20 mouse cellular contexts compared by ENCODE assay signal in the genomic region with DNA sequence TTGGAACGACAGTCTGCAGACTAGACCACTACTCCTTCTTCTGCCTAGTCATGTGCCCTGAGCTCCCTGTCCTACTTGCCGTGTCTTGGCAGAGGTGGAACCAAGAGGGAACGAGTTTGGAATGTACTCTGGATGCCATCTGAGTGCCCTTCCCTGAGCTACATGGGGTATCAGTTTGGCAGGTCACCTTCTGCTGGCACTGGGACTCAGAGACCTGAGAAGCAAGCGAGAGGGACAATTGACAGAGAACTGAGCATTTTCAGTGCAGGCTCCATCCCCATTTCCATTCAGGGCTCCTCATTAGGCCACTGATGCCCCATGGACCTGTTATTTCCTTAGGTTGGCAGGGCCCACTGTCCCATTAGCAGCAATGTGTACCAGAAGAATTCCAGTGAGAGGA.
DNase-seq lines count a peak whose midpoint lies in the region; ATAC-seq lines count a peak whose summit lies in the region.
"Had no signal": no experiment of that assay in that cellular context is flagged by ENCODE, and none has a peak within 500 bp of the region (broad histone marks: within the 10 kb centered on the region; RNA-seq: fewer than 3 reads in every experiment).

No protein-coding gene starts in this region.

- no peaks in the 10 kb centered on the region for H3K36me3 ChIP-seq in forebrain, embryonic 16.5 days (ENCODE audit: control insufficient read depth, insufficient read depth)
- no peaks in the 10 kb centered on the region for H3K36me3 ChIP-seq in forebrain, embryonic 14.5 days (ENCODE audit: control insufficient read depth, insufficient read depth, low read length)
- H3K36me3 ChIP-seq: embryonic facial prominence, embryonic 10.5 days; intestine, embryonic 15.5 days; limb, embryonic 10.5 days; liver, embryonic 12.5 days; midbrain, embryonic 10.5 days; stomach, embryonic 15.5 days had no signal

- H3K4me1 ChIP-seq in forebrain, embryonic 16.5 days (replicated peaks; ENCODE audit: control insufficient read depth, insufficient read depth, low read length): no peaks in the 10 kb centered on the region
- no peaks in the 10 kb centered on the region for H3K4me1 ChIP-seq in forebrain, embryonic 14.5 days (ENCODE audit: control insufficient read depth, insufficient read depth, low read length)
- H3K4me1 ChIP-seq: embryonic facial prominence, embryonic 10.5 days; intestine, embryonic 15.5 days; limb, embryonic 10.5 days; liver, embryonic 12.5 days; midbrain, embryonic 10.5 days; stomach, embryonic 15.5 days had no signal

- no peak for DNase-seq in forebrain, embryonic 14.5 days (ENCODE audit: low spot score)
- DNase-seq in layer of hippocampus, adult 11-12 months (ENCODE audit: low spot score): peak; percentile 47
- no peak for DNase-seq in layer of hippocampus, adult 9-10 months (ENCODE audit: low spot score)
- DNase-seq in brain, adult 2 months (ENCODE audit: low read depth, low spot score): peak; percentile 25
- peak; percentile 50 to 83 for DNase-seq in layer of hippocampus, adult 8-10 months (ENCODE audit: low spot score in 2 of 2)
- DNase-seq in natural killer cell, adult 2 months (ENCODE audit: low spot score in 2 of 2): no peak
- DNase-seq: adrenal gland, postnatal 14 days; kidney, postnatal 4 days; lung, embryonic 14.5 days; lung, postnatal 4 days; thymus, adult 2 months had no signal

- H3K27me3 ChIP-seq in forebrain, embryonic 16.5 days (replicated peaks; ENCODE audit: control insufficient read depth, insufficient read depth, low read length): no peaks in the 10 kb centered on the region
- no peaks in the 10 kb centered on the region for H3K27me3 ChIP-seq in forebrain, embryonic 14.5 days (replicated peaks; ENCODE audit: control insufficient read depth, insufficient read depth, low read length)
- H3K27me3 ChIP-seq: intestine, embryonic 15.5 days; liver, embryonic 12.5 days; stomach, embryonic 15.5 days had no signal

- H3K27ac ChIP-seq in forebrain, embryonic 16.5 days (ENCODE audit: low read length): no peak overlapping the region
- no peak overlapping the region for H3K27ac ChIP-seq in forebrain, embryonic 14.5 days (ENCODE audit: low read depth, low read length)
- H3K27ac ChIP-seq: embryonic facial prominence, embryonic 10.5 days; intestine, embryonic 15.5 days; limb, embryonic 10.5 days; liver, embryonic 12.5 days; midbrain, embryonic 10.5 days; stomach, embryonic 15.5 days had no signal

- WGBS in forebrain, embryonic 16.5 days: 50% methylated on average over 4 of the region's 4 CpGs
- WGBS in forebrain, embryonic 14.5 days: 61% methylated on average over 4 of the region's 4 CpGs

- H3K9me3 ChIP-seq in forebrain, embryonic 16.5 days (ENCODE audit: control insufficient read depth, low read length): no peaks in the 10 kb centered on the region
- H3K9me3 ChIP-seq in forebrain, embryonic 14.5 days (replicated peaks; ENCODE audit: control insufficient read depth, low read length): no peaks in the 10 kb centered on the region
- H3K9me3 ChIP-seq: embryonic facial prominence, embryonic 10.5 days; intestine, embryonic 15.5 days; limb, embryonic 10.5 days; liver, embryonic 12.5 days; midbrain, embryonic 10.5 days; stomach, embryonic 15.5 days had no signal

- H3K9ac ChIP-seq in forebrain, embryonic 16.5 days (replicated peaks; ENCODE audit: low read depth, low read length): no peak overlapping the region
- H3K9ac ChIP-seq in forebrain, embryonic 14.5 days (ENCODE audit: low read length): no peak overlapping the region
- H3K9ac ChIP-seq: intestine, embryonic 15.5 days; liver, embryonic 12.5 days; lung, embryonic 14.5 days; stomach, embryonic 15.5 days had no signal

- no peak overlapping the region for H3K4me2 ChIP-seq in forebrain, embryonic 16.5 days (ENCODE audit: low read length)
- H3K4me2 ChIP-seq in forebrain, embryonic 14.5 days (ENCODE audit: low read length): no peak overlapping the region
- H3K4me2 ChIP-seq: intestine, embryonic 15.5 days; liver, embryonic 12.5 days; lung, embryonic 14.5 days; stomach, embryonic 15.5 days had no signal

- no peak overlapping the region for H3K4me3 ChIP-seq in forebrain, embryonic 16.5 days (replicated peaks; ENCODE audit: low read length)
- H3K4me3 ChIP-seq in forebrain, embryonic 14.5 days (ENCODE audit: low read depth, low read length): no peak overlapping the region
- H3K4me3 ChIP-seq: embryonic facial prominence, embryonic 10.5 days; erythroblast, embryonic 14.5 days; intestine, embryonic 15.5 days; limb, embryonic 10.5 days; liver, embryonic 12.5 days; midbrain, embryonic 10.5 days; stomach, embryonic 15.5 days had no signal

- ATAC-seq in forebrain, embryonic 16.5 days: peak; percentile 38; the same call in 1 of the 2 replicates
- no peak for ATAC-seq in forebrain, embryonic 14.5 days
- no peak for ATAC-seq in erythroblast, adult 5-6 weeks (replicated peaks; ENCODE audit: low FRiP score, poor library complexity, severe bottlenecking)
- ATAC-seq: intestine, embryonic 15.5 days; liver, embryonic 12.5 days had no signal

Comparison
In these comparisons a context has a peak if more than half of its experiments do, and no peak if none do; other contexts are left out.
1. DNase-seq: peak in layer of hippocampus, adult 11-12 months (single experiment), brain, adult 2 months (single experiment) and layer of hippocampus, adult 8-10 months (2 of 2); none in forebrain, embryonic 14.5 days (single experiment), layer of hippocampus, adult 9-10 months (single experiment) and natural killer cell, adult 2 months (0 of 2).